Mouse (Mus musculus): ENCODE measurements around the gene Hltf. TPM values are rescaled to one million over a fixed set of nuclear protein-coding genes. Genes with fewer than 3 reads are reported as not detected.
"Not testable (repeated sequence)": the region's sequence is repeated elsewhere in the genome, so short reads cannot be mapped to it uniquely, and the experiment has no call there.

Gene Hltf
- polyA plus RNA-seq (2015; fragmentation: Nextera tagmentation; extraction: Ambion mirVana): 7.3 and 9.0 TPM in 2 replicates

DNA sequence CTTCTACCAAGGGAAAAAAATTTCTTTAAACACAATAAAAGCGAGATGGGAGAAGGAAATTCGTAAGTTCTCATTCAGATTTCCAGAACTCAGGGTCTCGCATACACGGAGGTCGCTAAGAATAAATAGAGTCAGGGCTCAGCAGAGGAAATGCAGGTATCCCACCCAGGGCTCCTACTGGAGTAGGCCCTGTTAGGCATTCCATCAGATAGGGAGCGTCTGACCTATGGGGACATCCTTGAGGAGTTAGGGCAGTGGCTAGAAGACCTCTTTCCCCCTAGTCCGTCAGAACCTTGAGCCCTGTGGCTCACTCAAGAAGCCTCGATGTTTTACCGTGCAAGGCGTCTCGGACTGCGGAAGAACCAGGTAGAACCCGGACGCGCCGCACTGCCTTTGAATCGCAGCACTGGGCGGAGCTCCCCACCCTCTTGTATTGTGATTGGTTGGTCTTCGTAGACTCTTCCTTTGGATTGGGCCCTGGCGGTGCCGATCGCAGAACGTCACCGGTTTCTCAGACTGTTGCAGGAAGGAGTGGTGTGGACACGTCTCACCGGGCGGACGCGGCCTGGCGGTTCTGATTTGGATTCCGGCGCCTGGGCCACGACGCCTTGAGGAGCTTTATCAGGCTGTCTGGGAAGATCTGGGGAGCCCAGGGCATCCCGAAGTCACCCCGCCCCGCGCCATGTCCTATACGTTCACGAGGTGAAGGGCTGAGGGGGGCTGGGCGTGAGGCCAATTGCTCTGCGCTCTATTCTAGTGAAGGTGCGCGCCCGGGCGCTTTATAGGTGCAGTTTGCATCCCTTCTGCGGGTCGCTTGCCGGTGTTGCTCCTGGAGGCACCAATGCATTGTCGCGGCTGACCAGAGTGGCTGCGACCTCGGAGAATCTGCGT, at the start of gene Hltf:
Gene Hltf (plus strand): TSS at position 506 of the 891 bp plus-strand sequence.
- ATAC-seq (ENCODE audit: low read depth): peak; percentile 100
- 0% methylated on average over 49 of the region's 54 CpGs for WGBS (ENCODE audit: insufficient replicate concordance)
- H3K4me1 ChIP-seq (ENCODE audit: control insufficient read depth, low read depth, low read length): peaks cover 6% of the 10 kb centered on the region

DNA sequence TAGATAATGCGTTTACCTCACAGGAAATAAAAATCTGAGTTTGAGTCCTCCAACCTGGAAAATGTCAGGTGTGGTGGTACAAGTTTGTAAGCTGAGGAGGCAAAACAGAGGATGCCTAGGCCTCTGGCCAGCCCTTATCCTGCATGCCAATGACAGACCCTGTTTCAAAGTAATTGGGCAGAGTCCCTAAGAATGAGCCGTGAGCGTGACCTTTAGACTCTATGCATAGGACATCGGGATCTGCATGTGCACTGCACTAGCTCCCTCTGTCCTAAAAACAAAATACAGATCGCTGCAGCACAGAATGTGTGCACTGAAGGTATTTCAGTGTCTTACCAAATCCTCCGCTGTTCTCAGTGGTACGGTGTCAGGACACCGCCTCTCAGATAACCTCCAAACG, 47.1 kb upstream of the Hltf start:
- ATAC-seq (ENCODE audit: low read depth): no peak
- H3K27ac ChIP-seq (ENCODE audit: low read length): no peak overlapping the region
- H3K4me1 ChIP-seq (ENCODE audit: control insufficient read depth, low read depth, low read length): no peaks in the 10 kb centered on the region
- 83% methylated on average over 9 of the region's 9 CpGs for WGBS (ENCODE audit: insufficient replicate concordance)
- H3K36me3 ChIP-seq (ENCODE audit: control insufficient read depth, insufficient read depth): peaks cover 6% of the 10 kb centered on the region
- no peak overlapping the region for H3K9ac ChIP-seq (ENCODE audit: low read depth, low read length)
- H3K27me3 ChIP-seq (ENCODE audit: control insufficient read depth, insufficient read depth, low read depth, low read length): no peaks in the 10 kb centered on the region
- H3K4me2 ChIP-seq (ENCODE audit: low read depth, low read length): no peak overlapping the region
- H3K4me3 ChIP-seq (ENCODE audit: low read depth, low read length): no peak overlapping the region
- H3K9me3 ChIP-seq (replicated peaks; ENCODE audit: control insufficient read depth, low read length): no peaks in the 10 kb centered on the region

More for the DNA sequence above, at the start of gene Hltf:
- Histone ChIP-seq H3K4me3 (ENCODE audit: low read depth, low read length) (peak within 1 kb of the TSS; percentile 89), H3K27ac (ENCODE audit: low read length) (0 out of 2 replicates have a peak within 1 kb of the TSS, but pooled peaks have one; percentile 15), H3K36me3 (ENCODE audit: control insufficient read depth, insufficient read depth) (no peaks in the 10 kb centered on the region), H3K27me3 (ENCODE audit: control insufficient read depth, insufficient read depth, low read depth, low read length) (no peaks in the 10 kb centered on the region), H3K9me3 (replicated peaks; ENCODE audit: control insufficient read depth, low read length) (no peaks in the 10 kb centered on the region), H3K9ac (ENCODE audit: low read depth, low read length) (peak within 1 kb of the TSS; percentile 70), H3K4me2 (ENCODE audit: low read depth, low read length) (peak within 1 kb of the TSS; percentile 75)

GRCm38 (mm10) chr3:20010905-20011304, 46.7 kb upstream of the Hltf start:
- H3K9me3 ChIP-seq (replicated peaks; ENCODE audit: control insufficient read depth, low read length); H3K36me3 ChIP-seq (ENCODE audit: control insufficient read depth, insufficient read depth); H3K4me1 ChIP-seq (ENCODE audit: control insufficient read depth, low read depth, low read length); H3K27ac ChIP-seq (ENCODE audit: low read length); ATAC-seq (ENCODE audit: low read depth); H3K4me2 ChIP-seq (ENCODE audit: low read depth, low read length); H3K27me3 ChIP-seq (ENCODE audit: control insufficient read depth, insufficient read depth, low read depth, low read length); H3K9ac ChIP-seq (ENCODE audit: low read depth, low read length); H3K4me3 ChIP-seq (ENCODE audit: low read depth, low read length): not testable (repeated sequence)
- WGBS (ENCODE audit: insufficient replicate concordance): 83% methylated on average over 7 of the region's 7 CpGs

- Histone ChIP-seq H3K4me2 (ENCODE audit: low read depth, low read length) (no peak overlapping the region), H3K9ac (ENCODE audit: low read depth, low read length) (no peak overlapping the region), H3K27ac (ENCODE audit: low read length) (no peak overlapping the region), H3K4me1 (ENCODE audit: control insufficient read depth, low read depth, low read length) (no peaks in the 10 kb centered on the region), H3K36me3 (ENCODE audit: control insufficient read depth, insufficient read depth) (peaks cover 6% of the 10 kb centered on the region), H3K27me3 (ENCODE audit: control insufficient read depth, insufficient read depth, low read depth, low read length) (no peaks in the 10 kb centered on the region), H3K9me3 (replicated peaks; ENCODE audit: control insufficient read depth, low read length) (no peaks in the 10 kb centered on the region), H3K4me3 (ENCODE audit: low read depth, low read length) (no peak overlapping the region)
- no peak for ATAC-seq (ENCODE audit: low read depth)
- WGBS (ENCODE audit: insufficient replicate concordance): 75% methylated on average over 2 of the region's 2 CpGs
Observed at GRCm38 (mm10) chr3:20014454-20014853, 43.2 kb upstream of the Hltf start.

- Histone ChIP-seq H3K27me3 (ENCODE audit: control insufficient read depth, insufficient read depth, low read depth, low read length) (no peaks in the 10 kb centered on the region), H3K4me1 (ENCODE audit: control insufficient read depth, low read depth, low read length) (no peaks in the 10 kb centered on the region), H3K9me3 (replicated peaks; ENCODE audit: control insufficient read depth, low read length) (no peaks in the 10 kb centered on the region), H3K4me3 (ENCODE audit: low read depth, low read length) (no peak overlapping the region), H3K36me3 (ENCODE audit: control insufficient read depth, insufficient read depth) (peaks cover 10% of the 10 kb centered on the region), H3K27ac (ENCODE audit: low read length) (no peak overlapping the region), H3K9ac (ENCODE audit: low read depth, low read length) (no peak overlapping the region), H3K4me2 (ENCODE audit: low read depth, low read length) (no peak overlapping the region)
- no peak for ATAC-seq (ENCODE audit: low read depth)
- WGBS (ENCODE audit: insufficient replicate concordance): 61% methylated on average over 8 of the region's 8 CpGs
Observed at GRCm38 (mm10) chr3:20018076-20018475, 39.5 kb upstream of the Hltf start.

DNA sequence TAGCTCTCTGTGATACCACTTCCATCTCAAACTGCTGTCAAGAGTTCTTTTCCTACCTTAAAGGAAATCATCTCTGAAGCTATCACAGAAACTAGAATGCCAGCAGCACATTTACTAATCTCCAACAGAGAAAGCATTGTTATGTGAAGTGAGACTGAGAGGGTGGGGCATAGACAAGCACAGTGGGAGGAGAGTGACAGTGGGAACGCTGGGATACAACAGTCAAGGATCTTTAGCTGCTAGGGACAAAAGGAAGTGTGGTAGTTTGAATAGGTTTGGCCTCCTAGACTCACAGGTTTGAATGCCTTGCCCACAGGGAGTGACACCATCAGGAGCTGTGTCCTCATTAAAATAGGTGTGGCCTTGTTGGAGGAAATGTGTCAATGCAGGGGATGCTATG, 33.8 kb upstream of the Hltf start:
- Histone ChIP-seq H3K4me1 (ENCODE audit: control insufficient read depth, low read depth, low read length) (no peaks in the 10 kb centered on the region), H3K4me3 (ENCODE audit: low read depth, low read length) (no peak overlapping the region), H3K9ac (ENCODE audit: low read depth, low read length) (no peak overlapping the region), H3K4me2 (ENCODE audit: low read depth, low read length) (no peak overlapping the region), H3K27ac (ENCODE audit: low read length) (no peak overlapping the region), H3K27me3 (ENCODE audit: control insufficient read depth, insufficient read depth, low read depth, low read length) (no peaks in the 10 kb centered on the region), H3K36me3 (ENCODE audit: control insufficient read depth, insufficient read depth) (peaks cover 10% of the 10 kb centered on the region), H3K9me3 (replicated peaks; ENCODE audit: control insufficient read depth, low read length) (no peaks in the 10 kb centered on the region)
- 66% methylated on average over 1 of the region's 1 CpGs for WGBS (ENCODE audit: insufficient replicate concordance)
- ATAC-seq (ENCODE audit: low read depth): no peak

DNA sequence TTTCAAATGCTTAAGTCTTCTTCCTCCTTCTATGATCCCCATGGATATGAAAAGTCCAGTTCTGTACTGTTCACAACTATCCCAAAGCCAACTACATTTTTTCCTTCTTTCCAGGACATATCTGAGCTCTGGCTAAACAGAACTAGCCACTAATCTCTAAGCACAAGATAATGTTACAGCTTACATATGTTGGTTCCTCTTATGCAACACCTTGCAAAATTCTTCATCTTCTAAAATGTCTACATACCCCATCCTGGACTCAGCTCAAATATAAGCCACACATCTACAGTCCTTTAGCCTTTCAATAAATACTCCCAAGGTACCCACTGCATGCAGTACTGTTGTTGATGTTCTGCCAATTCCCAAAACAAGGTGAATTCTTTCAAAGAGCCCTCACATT, 31.1 kb upstream of the Hltf start:
- Histone ChIP-seq H3K4me1 (ENCODE audit: control insufficient read depth, low read depth, low read length) (no peaks in the 10 kb centered on the region), H3K4me3 (ENCODE audit: low read depth, low read length) (no peak overlapping the region), H3K9ac (ENCODE audit: low read depth, low read length) (no peak overlapping the region), H3K4me2 (ENCODE audit: low read depth, low read length) (no peak overlapping the region), H3K9me3 (replicated peaks; ENCODE audit: control insufficient read depth, low read length) (no peaks in the 10 kb centered on the region), H3K27ac (ENCODE audit: low read length) (peak overlapping the region; percentile 37), H3K36me3 (ENCODE audit: control insufficient read depth, insufficient read depth) (peaks cover 10% of the 10 kb centered on the region), H3K27me3 (ENCODE audit: control insufficient read depth, insufficient read depth, low read depth, low read length) (no peaks in the 10 kb centered on the region)
- ATAC-seq (ENCODE audit: low read depth): no peak

- Histone ChIP-seq H3K9me3 (replicated peaks; ENCODE audit: control insufficient read depth, low read length) (no peaks in the 10 kb centered on the region), H3K4me1 (ENCODE audit: control insufficient read depth, low read depth, low read length) (no peaks in the 10 kb centered on the region), H3K9ac (ENCODE audit: low read depth, low read length) (no peak overlapping the region), H3K27ac (ENCODE audit: low read length) (peak overlapping the region; percentile 37), H3K27me3 (ENCODE audit: control insufficient read depth, insufficient read depth, low read depth, low read length) (no peaks in the 10 kb centered on the region), H3K36me3 (ENCODE audit: control insufficient read depth, insufficient read depth) (peaks cover 9% of the 10 kb centered on the region), H3K4me3 (ENCODE audit: low read depth, low read length) (no peak overlapping the region), H3K4me2 (ENCODE audit: low read depth, low read length) (no peak overlapping the region)
- peak; percentile 55 for ATAC-seq (ENCODE audit: low read depth)
- 58% methylated on average over 8 of the region's 8 CpGs for WGBS (ENCODE audit: insufficient replicate concordance)
Observed at GRCm38 (mm10) chr3:20026996-20027689, 30.5 kb upstream of the Hltf start.

DNA sequence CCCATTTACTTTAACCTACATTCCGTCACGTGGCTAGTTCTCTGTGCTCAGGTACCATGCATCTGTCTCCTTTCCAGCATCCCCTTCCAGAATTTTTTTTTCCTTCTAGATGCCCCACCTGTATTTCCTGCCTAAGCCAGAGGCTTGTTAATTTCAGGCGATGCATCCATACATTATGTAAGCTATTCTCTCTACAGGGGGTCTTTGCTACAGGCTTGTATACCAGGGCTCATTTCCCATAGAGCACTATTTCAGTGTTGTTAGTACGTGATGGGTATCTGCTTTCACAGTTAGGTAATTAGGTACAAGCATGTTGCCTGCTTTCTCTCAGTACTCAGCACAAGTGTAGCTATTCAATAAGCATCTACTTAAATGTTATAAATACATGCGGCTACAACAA, 29.8 kb upstream of the Hltf start:
- Histone ChIP-seq H3K27ac (ENCODE audit: low read length) (peak overlapping the region; percentile 48; the same call in 1 of the 2 replicates), H3K27me3 (ENCODE audit: control insufficient read depth, insufficient read depth, low read depth, low read length) (no peaks in the 10 kb centered on the region), H3K9me3 (replicated peaks; ENCODE audit: control insufficient read depth, low read length) (no peaks in the 10 kb centered on the region), H3K4me1 (ENCODE audit: control insufficient read depth, low read depth, low read length) (no peaks in the 10 kb centered on the region), H3K36me3 (ENCODE audit: control insufficient read depth, insufficient read depth) (peaks cover 4% of the 10 kb centered on the region), H3K4me2 (ENCODE audit: low read depth, low read length) (no peak overlapping the region), H3K9ac (ENCODE audit: low read depth, low read length) (no peak overlapping the region), H3K4me3 (ENCODE audit: low read depth, low read length) (no peak overlapping the region)
- 75% methylated on average over 5 of the region's 5 CpGs for WGBS (ENCODE audit: insufficient replicate concordance)
- no peak for ATAC-seq (ENCODE audit: low read depth)
